Mouse (Mus musculus) myocyte (in vitro differentiated cells): Measurements from ENCODE around the gene Tox2. TPM values are rescaled to one million over a fixed set of nuclear protein-coding genes. Genes with fewer than 3 reads are reported as not detected.
A peak's percentile ranks its signal among the peaks of the same experiment; 100 is the strongest.

Experiments used
- H3K27me3 ChIP-seq: one replicate; pipeline ENCODE4 v1.6.1; 2011; ENCODE audit not compliant: control insufficient read depth, insufficient read depth, insufficient read length
- H3K36me3 ChIP-seq: one replicate; pipeline ENCODE4 v1.6.1; 2011; ENCODE audit not compliant: control insufficient read depth, insufficient read depth
- H3K4me2 ChIP-seq: one replicate; pipeline ENCODE4 v1.6.1; 2011; ENCODE audit warnings: low read depth, control low read depth
- H3K4me3 ChIP-seq: one replicate; pipeline ENCODE4 v1.5.1; 2011; ENCODE audit warnings: mild to moderate bottlenecking, control low read depth, moderate library complexity
- H3K79me2 ChIP-seq: one replicate; pipeline ENCODE4 v1.6.1; 2011; ENCODE audit not compliant: control insufficient read depth, insufficient read depth
- H3ac ChIP-seq: one replicate; pipeline ENCODE4 v1.6.1; 2011; ENCODE audit not compliant: control insufficient read depth, insufficient read length
- CEBPB ChIP-seq: IDR thresholded peaks from 2 replicates; pipeline ENCODE4 v1.6.1; 2011; ENCODE audit warnings: mild to moderate bottlenecking, moderate library complexity; ENCODE audit not compliant: poor library complexity, insufficient read depth, severe bottlenecking
- E2F4 ChIP-seq: IDR thresholded peaks from one replicate; pipeline ENCODE4 v1.6.1; 2011; ENCODE audit warnings: mild to moderate bottlenecking, control low read depth, moderate library complexity; ENCODE audit not compliant: insufficient read depth
- MAX ChIP-seq: IDR thresholded peaks from one replicate; pipeline ENCODE4 v1.6.1; 2011; ENCODE audit warnings: low read depth, mild to moderate bottlenecking, control low read depth
- MYOD1 ChIP-seq, 3 experiments: IDR thresholded peaks; one replicate each; pipeline ENCODE4 v1.6.1; 2011; ENCODE audit warnings: control low read depth in 2 of 3, low read depth in 2 of 3, mild to moderate bottlenecking in 2 of 3, moderate library complexity in 1 of 3; ENCODE audit not compliant: insufficient read length in 2 of 3, control insufficient read depth in 1 of 3
- MYOG ChIP-seq, 3 experiments: IDR thresholded peaks; one replicate each; pipeline ENCODE4 v1.6.1; 2011; ENCODE audit warnings: control low read depth in 2 of 3, low read depth in 2 of 3, mild to moderate bottlenecking in 2 of 3; ENCODE audit not compliant: insufficient read length in 2 of 3, control insufficient read depth in 1 of 3, insufficient read depth in 1 of 3
- POLR2A ChIP-seq: IDR thresholded peaks from one replicate; pipeline ENCODE4 v1.6.1; 2011; ENCODE audit warnings: low read depth, mild to moderate bottlenecking, control low read depth, moderate library complexity; ENCODE audit not compliant: insufficient read length
- POLR2AphosphoS2 ChIP-seq: IDR thresholded peaks from one replicate; pipeline ENCODE4 v1.6.1; 2011; ENCODE audit warnings: low read depth, control low read depth; ENCODE audit not compliant: insufficient read length
- REST ChIP-seq: IDR thresholded peaks from one replicate; pipeline ENCODE4 v1.6.1; 2011; ENCODE audit warnings: mild to moderate bottlenecking, control low read depth, moderate library complexity; ENCODE audit not compliant: insufficient read depth, insufficient read length
- SRF ChIP-seq: IDR thresholded peaks from one replicate; pipeline ENCODE4 v1.6.1; 2011; ENCODE audit warnings: low read depth; ENCODE audit not compliant: control insufficient read depth, insufficient read length
- TCF12 ChIP-seq: IDR thresholded peaks from one replicate; pipeline ENCODE4 v1.6.1; 2011; ENCODE audit warnings: mild to moderate bottlenecking, control low read depth; ENCODE audit not compliant: poor library complexity, insufficient read depth, severe bottlenecking
- TCF3 ChIP-seq: IDR thresholded peaks from one replicate; pipeline ENCODE4 v1.6.1; 2011; ENCODE audit warnings: low read depth, control low read depth; ENCODE audit not compliant: insufficient read length
- USF1 ChIP-seq: IDR thresholded peaks from one replicate; pipeline ENCODE4 v1.6.1; 2011; ENCODE audit warnings: low read depth, mild to moderate bottlenecking, control low read depth, moderate library complexity
- polyA plus RNA-seq: library from polyadenylated mRNA; unstranded; fragments of >200 nt; fragmentation: generic; extraction: Trizol; gene quantifications from one replicate; pipeline ENCODE4 v1.2.1, GENCODE M21; 2012; ENCODE audit warnings: missing spikeins

Gene Tox2
- polyA plus RNA-seq, 1 experiment: 0.05 TPM

DNA sequence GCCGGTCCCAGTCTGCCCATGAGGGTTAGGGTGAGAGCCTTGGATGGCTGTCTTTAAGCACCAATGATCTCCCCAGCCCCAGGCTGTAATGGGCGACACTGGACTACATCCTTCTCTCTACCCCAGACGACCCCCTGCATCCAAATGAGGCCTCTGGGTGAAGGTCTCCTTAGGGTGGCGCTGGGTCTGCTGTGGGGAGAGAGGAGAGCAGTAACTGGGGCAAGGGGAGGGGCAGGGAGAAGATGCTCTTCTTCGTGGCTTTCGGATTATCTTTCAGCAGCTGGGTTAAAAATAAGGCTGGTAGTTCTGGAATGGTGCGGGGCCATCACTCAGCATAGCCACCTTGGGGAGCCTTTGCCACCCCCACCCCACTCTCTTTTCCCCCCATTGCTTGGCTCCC is 145.8 kb downstream of the Tox2 start:
- Histone ChIP-seq H3ac (no peak overlapping the region), H3K79me2 (peaks cover 25% of the 10 kb centered on the region), H3K27me3 (no peaks in the 10 kb centered on the region), H3K4me2 (peak overlapping the region; percentile 66), H3K36me3 (no peaks in the 10 kb centered on the region), H3K4me3 (no peak overlapping the region)
- no peak for TF ChIP-seq TCF3
- peak in 1 of 3 experiments; percentile 19 for TF ChIP-seq MYOD1 (IDR thresholded peaks at IDR 0.05; ENCODE audit: control insufficient read depth in 1 of 3, insufficient read length in 2 of 3, low read depth in 2 of 3)

GRCm38 (mm10) chr2:163349411-163349810 is 146.5 kb downstream of the Tox2 start:
- TF ChIP-seq CEBPB (no peak), TCF3 (no peak), POLR2AphosphoS2 (peak; percentile 11), MYOG (IDR thresholded peaks at IDR 0.05; ENCODE audit: control insufficient read depth in 1 of 3, insufficient read depth in 1 of 3, insufficient read length in 2 of 3, low read depth in 2 of 3) (no peak), USF1 (no peak), POLR2A (peak; percentile 35)
- no peaks in the 10 kb centered on the region for H3K27me3 ChIP-seq
- no peak overlapping the region for H3K4me3 ChIP-seq
- H3K36me3 ChIP-seq: no peaks in the 10 kb centered on the region
- H3K4me2 ChIP-seq: peak overlapping the region; percentile 66
- H3ac ChIP-seq: no peak overlapping the region
- peaks cover 25% of the 10 kb centered on the region for H3K79me2 ChIP-seq

- Histone ChIP-seq H3K79me2 (peaks cover 25% of the 10 kb centered on the region), H3ac (no peak overlapping the region), H3K4me3 (no peak overlapping the region), H3K4me2 (peak overlapping the region; percentile 66), H3K27me3 (no peaks in the 10 kb centered on the region), H3K36me3 (no peaks in the 10 kb centered on the region)
- TF ChIP-seq REST (no peak), POLR2AphosphoS2 (no peak), SRF (no peak), TCF3 (no peak), MYOD1 (IDR thresholded peaks at IDR 0.05; ENCODE audit: control insufficient read depth in 1 of 3, insufficient read length in 2 of 3, low read depth in 2 of 3) (no peak), POLR2A (no peak)
Measured at GRCm38 (mm10) chr2:163350443-163350842, 147.5 kb downstream of the Tox2 start.

DNA sequence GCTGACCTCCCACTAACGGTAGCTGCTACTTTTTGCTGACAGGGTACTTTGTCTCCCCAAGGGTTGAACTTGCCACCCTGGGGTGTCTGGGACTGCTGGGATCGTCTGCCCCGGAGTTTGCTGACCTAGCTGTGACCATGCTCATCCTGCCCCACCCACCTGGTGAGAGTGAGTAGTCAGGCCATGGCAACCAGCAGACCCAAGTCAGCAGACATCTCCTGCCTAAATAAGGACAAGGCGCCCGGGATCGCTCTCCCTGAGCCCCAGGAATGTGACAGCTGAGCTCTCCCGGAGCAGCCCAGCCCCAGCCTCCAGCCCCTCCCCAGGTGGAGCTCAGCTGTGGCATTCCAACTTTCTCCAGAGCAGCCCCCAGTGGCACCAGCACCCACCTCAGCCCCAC is 150.8 kb downstream of the Tox2 start:
- Histone ChIP-seq H3K79me2 (peaks cover 25% of the 10 kb centered on the region), H3K27me3 (no peaks in the 10 kb centered on the region), H3K4me2 (peak overlapping the region; percentile 21), H3ac (no peak overlapping the region), H3K4me3 (no peak overlapping the region), H3K36me3 (no peaks in the 10 kb centered on the region)
- no peak for TF ChIP-seq REST
- TF ChIP-seq CEBPB: no peak
- peak; percentile 60 for TF ChIP-seq TCF3
- TF ChIP-seq E2F4: no peak
- TF ChIP-seq POLR2AphosphoS2: peak; percentile 54
- peak; percentile 81 for TF ChIP-seq TCF12
- peak; percentile 46 for TF ChIP-seq POLR2A
- TF ChIP-seq MAX: no peak
- TF ChIP-seq MYOD1 (IDR thresholded peaks at IDR 0.05; ENCODE audit: control insufficient read depth in 1 of 3, insufficient read length in 2 of 3, low read depth in 2 of 3): peak in 2 of 3 experiments; percentile 80 to 88
- TF ChIP-seq USF1: no peak
- TF ChIP-seq MYOG (IDR thresholded peaks at IDR 0.05; ENCODE audit: control insufficient read depth in 1 of 3, insufficient read depth in 1 of 3, insufficient read length in 2 of 3, low read depth in 2 of 3): peak; percentile 58 to 95 (median 87)
- TF ChIP-seq SRF: peak; percentile 100

DNA sequence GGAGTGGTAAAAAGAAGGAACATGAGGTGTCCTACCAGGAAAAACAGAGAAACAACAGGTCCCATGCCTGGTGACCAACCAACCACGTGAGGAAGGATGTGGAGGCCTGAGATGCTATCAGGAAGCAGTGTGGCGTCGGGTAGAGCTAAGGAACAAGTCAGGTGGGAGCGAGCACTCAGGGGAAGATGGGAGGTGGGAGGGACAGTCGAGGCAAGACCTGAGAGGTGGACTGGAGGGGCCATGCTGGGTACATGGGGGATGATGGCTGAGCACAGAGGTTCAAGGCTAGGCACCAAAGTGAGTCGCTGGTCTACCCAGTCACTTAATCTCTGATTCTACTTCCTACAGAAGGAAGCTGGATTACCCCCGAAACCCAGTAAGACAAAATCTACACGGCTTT is 152.7 kb downstream of the Tox2 start:
- TF ChIP-seq TCF3 (no peak), POLR2A (peak; percentile 30), MYOG (IDR thresholded peaks at IDR 0.05; ENCODE audit: control insufficient read depth in 1 of 3, insufficient read depth in 1 of 3, insufficient read length in 2 of 3, low read depth in 2 of 3) (peak in 1 of 3 experiments; percentile 23)
- Histone ChIP-seq H3K27me3 (no peaks in the 10 kb centered on the region), H3K4me3 (no peak overlapping the region), H3K79me2 (peaks cover 18% of the 10 kb centered on the region), H3ac (no peak overlapping the region), H3K4me2 (peak overlapping the region; percentile 13), H3K36me3 (no peaks in the 10 kb centered on the region)

GRCm38 (mm10) chr2:163356113-163356840 is 153.4 kb downstream of the Tox2 start:
- Histone ChIP-seq H3ac (no peak overlapping the region), H3K36me3 (no peaks in the 10 kb centered on the region), H3K27me3 (no peaks in the 10 kb centered on the region), H3K4me3 (no peak overlapping the region), H3K79me2 (peaks cover 16% of the 10 kb centered on the region), H3K4me2 (peak overlapping the region; percentile 13)
- TF ChIP-seq REST (no peak), SRF (peak; percentile 17), POLR2A (peak; percentile 32), E2F4 (no peak), TCF12 (peak; percentile 60), MYOD1 (IDR thresholded peaks at IDR 0.05; ENCODE audit: control insufficient read depth in 1 of 3, insufficient read length in 2 of 3, low read depth in 2 of 3) (peak; percentile 14 to 88 (median 82)), POLR2AphosphoS2 (no peak), CEBPB (no peak), USF1 (no peak), MYOG (IDR thresholded peaks at IDR 0.05; ENCODE audit: control insufficient read depth in 1 of 3, insufficient read depth in 1 of 3, insufficient read length in 2 of 3, low read depth in 2 of 3) (peak; percentile 45 to 93 (median 66)), MAX (no peak), TCF3 (peak; percentile 15)
